Mouse (Mus musculus) cerebellum, postnatal 36 days (tissue): ENCODE results near the gene Tgif2.
"Not testable (repeated sequence)": the region's sequence is repeated elsewhere in the genome, so short reads cannot be mapped to it uniquely, and the experiment has no call there.

Experiments used
- DNase-seq, 2 experiments: peaks; one replicate each; pipeline ENCODE4 v3.0.0; 2021 to 2022; ENCODE audit warnings: mixed read lengths in 2 of 2

Tgif2 gene

GRCm38 (mm10) chr2:156839319-156840191, at the start of gene Tgif2:
Gene Tgif2 (plus strand): TSS chr2:156840007.
- DNase-seq = no peak

GRCm38 (mm10) chr2:156798516-156798915, 41.3 kb upstream of the Tgif2 start:
- DNase-seq = no peak

GRCm38 (mm10) chr2:156801045-156801444, 38.8 kb upstream of the Tgif2 start:
- DNase-seq = no peak

- not testable (repeated sequence) for DNase-seq
Measured at GRCm38 (mm10) chr2:156802116-156802515, 37.7 kb upstream of the Tgif2 start.

- no peak for DNase-seq
Measured at GRCm38 (mm10) chr2:156803698-156804372, 36.0 kb upstream of the Tgif2 start.

GRCm38 (mm10) chr2:156804589-156804988, 35.2 kb upstream of the Tgif2 start:
- DNase-seq = no peak

- DNase-seq = no peak
Measured at GRCm38 (mm10) chr2:156806886-156807285, 32.9 kb upstream of the Tgif2 start.

GRCm38 (mm10) chr2:156809579-156809978, 30.2 kb upstream of the Tgif2 start:
- peak; percentile 59 to 68 for DNase-seq

GRCm38 (mm10) chr2:156810716-156811115, 29.1 kb upstream of the Tgif2 start:
- DNase-seq = no peak

GRCm38 (mm10) chr2:156811556-156811955, 28.3 kb upstream of the Tgif2 start:
- DNase-seq = no peak

GRCm38 (mm10) chr2:156814344-156814801, 25.4 kb upstream of the Tgif2 start:
- no peak for DNase-seq

- DNase-seq = no peak
Measured at GRCm38 (mm10) chr2:156814893-156815292, 24.9 kb upstream of the Tgif2 start.

GRCm38 (mm10) chr2:156815412-156815811, 24.4 kb upstream of the Tgif2 start:
- DNase-seq = no peak

GRCm38 (mm10) chr2:156816116-156816515, 23.7 kb upstream of the Tgif2 start:
- no peak for DNase-seq

- DNase-seq = not testable (repeated sequence)
Measured at GRCm38 (mm10) chr2:156825128-156825527, 14.7 kb upstream of the Tgif2 start.

- no peak for DNase-seq
Measured at GRCm38 (mm10) chr2:156834336-156834735, 5.5 kb upstream of the Tgif2 start.

GRCm38 (mm10) chr2:156838839-156839238, 968 bp upstream of the Tgif2 start:
- DNase-seq = no peak

GRCm38 (mm10) chr2:156840301-156841027, 657 bp downstream of the Tgif2 start:
- DNase-seq = no peak

GRCm38 (mm10) chr2:156841028-156841840, 1.4 kb downstream of the Tgif2 start:
- no peak for DNase-seq

- DNase-seq = peak; percentile 36 to 46
Measured at GRCm38 (mm10) chr2:156841841-156842706, 2.3 kb downstream of the Tgif2 start.

GRCm38 (mm10) chr2:156842711-156843110, 2.9 kb downstream of the Tgif2 start:
- DNase-seq = no peak
